Mouse (Mus musculus) Muller cell, postnatal 12 days (primary cell): ENCODE results near the gene Plekho2.
A peak's percentile ranks its signal among the peaks of the same experiment; 100 is the strongest.

ENCODE experiments used
- DNase-seq: peaks from one replicate; pipeline ENCODE4 v3.0.0-alpha.2; 2015; ENCODE audit errors: inconsistent ontology term

Gene Plekho2

GRCm38 (mm10) chr9:65532986-65533385 lies 46.9 kb downstream of the Plekho2 start:
- no peak for DNase-seq

DNA sequence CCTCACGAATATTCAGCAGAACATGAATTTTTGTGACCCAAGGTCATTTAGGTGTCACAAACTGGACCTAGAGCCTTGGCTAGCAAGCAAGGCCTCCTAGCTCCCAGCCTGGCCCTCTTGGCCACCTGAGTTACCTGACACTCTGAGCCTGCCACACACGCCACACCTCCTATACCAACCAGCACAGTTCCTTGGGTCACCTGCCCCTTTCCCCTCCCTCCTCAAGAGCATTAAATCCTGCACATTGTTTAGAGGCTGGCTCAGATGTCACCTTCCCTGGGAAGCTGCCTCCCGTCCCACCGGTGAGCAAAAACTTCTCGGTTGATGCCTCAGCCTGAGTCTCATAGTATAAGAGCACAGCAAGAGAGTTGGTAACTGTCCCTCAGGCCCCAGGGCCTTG lies 48.6 kb downstream of the Plekho2 start:
- DNase-seq, result no peak

DNA sequence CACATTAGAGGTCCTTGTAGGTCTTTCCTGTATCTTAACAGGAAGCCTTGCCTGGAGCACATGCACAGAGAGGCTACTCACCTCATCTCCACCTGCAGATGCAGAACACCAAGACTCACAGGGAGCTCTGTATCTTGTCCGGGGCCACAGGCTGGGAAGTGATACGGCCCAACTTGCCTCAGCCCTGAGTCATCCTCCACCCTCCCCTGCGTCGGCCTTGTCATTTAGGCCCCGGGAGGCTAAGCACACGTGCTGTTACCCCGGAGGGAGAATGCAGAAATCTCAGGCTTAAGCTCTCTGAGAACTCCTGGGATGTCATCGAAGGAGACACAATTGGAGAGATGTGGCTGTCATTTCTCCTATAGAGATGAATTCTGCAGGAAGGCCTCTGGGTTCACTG lies 50.2 kb downstream of the Plekho2 start:
- DNase-seq, result no peak

DNA sequence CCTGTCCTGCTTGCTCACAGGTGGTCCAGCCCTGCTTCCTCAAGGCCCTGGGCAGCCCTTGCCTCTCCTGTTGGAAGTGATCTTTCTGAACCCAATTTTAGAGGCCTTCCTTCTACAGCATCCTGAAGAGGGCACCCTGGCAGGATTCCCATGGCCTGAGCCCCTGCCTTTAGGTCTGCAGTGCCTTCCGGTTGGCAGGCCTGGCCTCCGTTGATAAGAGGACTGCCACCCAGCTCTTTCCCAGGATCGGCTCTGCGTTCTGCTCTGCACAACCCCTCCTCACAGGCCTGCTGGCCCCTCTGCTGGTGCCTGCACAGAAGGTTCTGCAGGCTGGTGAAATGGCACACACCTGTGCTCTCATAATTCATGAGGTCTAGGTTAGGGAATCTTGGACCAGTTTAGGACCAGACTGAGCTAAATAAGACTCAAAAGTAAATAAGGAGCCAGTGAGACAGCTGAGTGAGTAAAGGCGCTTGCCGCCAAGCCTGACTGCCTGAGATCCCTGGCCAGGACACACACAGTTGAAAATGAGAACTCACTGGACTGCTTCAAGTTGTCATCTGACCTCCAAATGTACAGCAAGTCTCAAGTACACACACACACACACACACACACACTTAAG lies 51.3 kb downstream of the Plekho2 start:
- DNase-seq, result no peak

DNA sequence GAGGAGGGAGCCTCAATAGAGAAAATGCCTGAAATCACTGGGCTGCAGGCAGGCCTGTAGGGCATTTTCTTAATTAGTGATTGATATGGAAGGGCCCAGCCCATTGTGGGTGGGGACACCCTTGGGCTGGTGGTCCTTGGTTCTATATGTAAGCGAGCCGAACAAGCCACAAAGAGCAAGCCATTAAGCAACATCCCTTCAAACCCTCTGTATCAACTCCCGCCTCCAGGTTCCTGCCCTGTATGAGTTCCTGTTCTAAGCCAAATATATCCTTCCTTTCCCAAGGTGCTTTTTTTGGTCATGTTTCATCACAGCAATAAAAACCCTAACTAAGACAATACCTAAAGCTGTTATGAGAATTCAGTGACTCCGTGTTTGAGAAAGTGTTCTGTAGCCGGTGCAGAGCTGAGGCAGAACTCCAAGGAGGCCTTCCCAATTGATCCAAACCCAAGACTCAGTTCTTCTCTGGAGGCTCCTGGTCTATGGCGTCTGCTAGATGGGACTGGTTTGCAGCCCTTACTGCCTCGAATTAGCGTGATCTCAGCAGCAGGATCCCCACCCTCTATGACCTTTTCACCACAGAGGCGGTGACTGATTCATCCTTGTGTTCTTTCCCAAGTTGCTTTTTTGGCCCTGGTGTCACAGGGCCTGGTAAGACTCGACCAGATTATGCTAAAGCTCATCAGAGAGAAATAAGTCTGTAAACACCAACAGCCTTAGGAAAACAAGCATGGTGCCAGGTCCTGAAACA lies 54.2 kb downstream of the Plekho2 start:
- DNase-seq, result no peak

DNA sequence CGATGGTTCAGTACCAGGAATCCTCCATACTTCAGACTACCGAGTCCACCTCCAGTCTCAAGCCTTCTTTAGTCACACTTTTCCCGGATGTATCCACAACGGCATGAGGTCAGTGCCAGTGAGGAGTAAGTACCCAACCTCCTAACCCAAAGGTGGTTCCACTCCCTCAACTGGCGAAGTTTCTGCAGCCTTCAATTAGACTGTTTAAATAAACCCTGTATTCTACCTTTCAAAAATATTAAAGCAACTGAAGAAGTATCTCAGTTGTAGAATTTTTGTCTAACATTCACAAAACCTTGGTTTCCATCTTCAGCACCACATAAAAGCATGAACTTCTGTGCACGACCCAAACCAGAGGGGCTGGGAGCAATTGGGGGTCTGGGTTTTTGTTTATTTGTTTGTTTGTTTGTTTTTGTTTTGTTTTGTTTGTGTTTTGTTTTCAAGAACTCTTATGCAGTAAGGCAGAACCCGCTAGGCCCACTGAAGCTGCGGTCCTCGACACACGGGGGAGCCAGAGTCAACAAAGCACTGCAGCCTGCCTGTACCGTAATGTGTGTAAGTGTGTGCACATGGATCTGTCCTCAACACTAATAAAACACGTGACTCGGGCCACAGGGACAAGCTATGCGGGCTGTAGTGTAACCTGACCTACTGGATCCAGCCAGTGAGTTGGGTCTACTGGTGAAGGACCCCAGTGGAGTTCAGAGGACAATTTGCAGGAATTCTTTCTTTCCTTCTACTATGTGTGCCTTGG lies 56.1 kb downstream of the Plekho2 start:
- DNase-seq, result peak; percentile 80

DNA sequence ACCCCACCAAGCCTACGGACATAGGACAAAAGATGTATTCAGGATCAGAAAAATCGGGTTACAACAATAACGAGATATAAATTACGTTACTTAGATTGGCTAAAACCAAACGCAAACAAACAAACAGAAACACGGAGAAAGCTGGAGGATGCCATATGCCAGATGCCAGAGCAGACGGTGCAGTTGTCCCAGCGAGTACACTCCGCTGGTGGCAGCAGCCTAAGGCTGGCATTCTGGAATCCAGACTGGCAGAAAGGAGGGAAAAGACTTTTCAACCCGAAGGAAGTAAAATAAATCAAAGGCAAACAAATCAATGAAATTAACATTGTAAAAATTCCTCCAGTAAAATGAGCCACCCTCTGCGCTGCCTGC lies 59.3 kb downstream of the Plekho2 start:
- no peak for DNase-seq

DNA sequence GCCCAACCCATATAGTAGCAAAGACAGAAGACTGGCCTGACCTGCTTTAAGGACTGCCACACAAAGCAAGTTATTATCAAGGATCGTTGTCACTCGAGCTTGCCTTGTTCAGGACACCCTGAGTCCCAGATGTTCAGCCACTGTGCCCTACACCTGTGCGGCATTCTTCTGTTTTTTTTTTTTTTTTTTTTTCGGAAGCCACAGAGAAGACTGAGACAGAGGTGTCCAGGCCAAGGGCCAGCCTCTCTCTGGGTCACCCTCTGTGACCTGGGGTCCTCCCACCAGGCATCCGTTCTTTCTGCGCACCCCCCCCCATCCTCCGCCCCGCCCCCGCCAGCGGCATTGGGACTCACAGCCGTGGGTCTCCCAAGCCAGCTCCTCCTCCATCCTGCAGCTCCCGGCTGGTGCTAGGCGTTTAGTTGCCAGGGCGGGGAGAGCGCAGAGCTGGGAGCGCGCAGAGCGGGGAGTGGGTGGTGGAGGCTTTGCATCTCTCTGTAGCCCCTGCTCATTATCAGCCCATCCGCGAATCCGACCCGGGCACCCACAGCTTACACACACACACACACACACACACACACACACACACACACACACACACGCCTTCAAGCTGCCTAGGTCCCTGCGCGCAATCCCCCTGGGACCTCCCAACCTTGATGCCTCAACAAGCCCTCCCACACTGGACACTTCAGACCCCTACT lies 59.9 kb downstream of the Plekho2 start, which contains the start of gene Ankdd1a:
Ankdd1a (minus strand) TSS at position 387 of the 698 bp plus-strand sequence.
- peak; percentile 40 for DNase-seq

GRCm38 (mm10) chr9:65514851-65515261 lies 65.0 kb downstream of the Plekho2 start:
- no peak for DNase-seq

- DNase-seq, result no peak
These were observed 65.4 kb downstream of the Plekho2 start for GRCm38 (mm10) chr9:65514431-65514830.

- no peak for DNase-seq
These were observed 67.3 kb downstream of the Plekho2 start for GRCm38 (mm10) chr9:65512520-65512919.

GRCm38 (mm10) chr9:65508449-65508848 lies 71.4 kb downstream of the Plekho2 start:
- no peak for DNase-seq

GRCm38 (mm10) chr9:65502721-65503505 lies 76.9 kb downstream of the Plekho2 start:
- DNase-seq, result peak; percentile 71
